Mouse (Mus musculus): ENCODE measurements around the gene Bmper.

The Bmper gene

DNA sequence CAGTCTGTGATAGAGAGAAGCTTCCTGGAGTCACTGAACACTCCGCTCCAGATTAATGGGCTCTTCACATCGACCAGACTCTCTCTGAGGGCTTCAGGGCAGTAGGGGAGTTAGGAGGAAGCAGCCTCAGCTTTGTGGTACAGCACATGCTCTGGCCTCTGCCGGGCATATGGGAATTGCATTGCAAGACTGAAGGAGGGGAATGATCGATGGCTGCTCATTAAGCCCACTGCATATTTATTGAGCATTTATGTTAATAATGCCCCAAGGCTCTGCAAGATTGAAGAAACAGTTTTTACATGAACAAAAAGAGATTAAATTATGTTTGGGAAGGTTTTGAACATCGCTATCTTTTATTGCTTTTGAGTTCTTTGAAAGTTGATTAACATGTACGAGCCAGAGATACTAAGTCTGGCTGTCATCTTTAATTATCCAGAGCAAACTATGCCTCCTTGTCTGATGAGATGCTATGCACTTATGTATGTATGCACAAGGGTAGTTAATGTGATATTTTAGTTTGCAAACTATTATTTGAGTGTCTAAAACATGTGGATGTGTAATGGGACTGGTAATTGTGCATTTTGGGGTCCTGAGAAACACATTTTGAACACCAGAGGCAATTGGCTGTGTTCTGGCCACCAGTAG is 13.9 kb downstream of the Bmper start:
- DNase-seq (ENCODE audit: low read depth): no peak

DNA sequence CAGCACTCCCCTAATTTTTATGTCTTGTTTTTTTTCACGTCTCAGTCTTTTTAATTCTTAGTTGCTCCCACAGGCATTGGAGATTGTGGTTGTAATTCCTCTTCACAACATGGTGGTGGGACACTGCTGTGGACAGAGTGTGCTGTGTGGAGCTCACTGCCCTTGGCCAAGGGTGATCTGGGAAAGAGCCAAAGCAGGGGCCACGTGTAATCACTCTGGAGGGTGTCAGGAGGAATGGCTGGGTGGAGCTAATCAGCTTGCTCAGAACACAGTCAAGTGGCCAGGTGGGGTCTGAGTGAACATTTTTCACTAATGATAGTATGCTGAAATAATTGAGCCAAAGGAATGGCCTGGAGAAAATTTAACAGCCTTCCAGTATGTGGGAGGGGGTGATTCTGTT is 16.1 kb downstream of the Bmper start:
- DNase-seq (ENCODE audit: low read depth): no peak

DNA sequence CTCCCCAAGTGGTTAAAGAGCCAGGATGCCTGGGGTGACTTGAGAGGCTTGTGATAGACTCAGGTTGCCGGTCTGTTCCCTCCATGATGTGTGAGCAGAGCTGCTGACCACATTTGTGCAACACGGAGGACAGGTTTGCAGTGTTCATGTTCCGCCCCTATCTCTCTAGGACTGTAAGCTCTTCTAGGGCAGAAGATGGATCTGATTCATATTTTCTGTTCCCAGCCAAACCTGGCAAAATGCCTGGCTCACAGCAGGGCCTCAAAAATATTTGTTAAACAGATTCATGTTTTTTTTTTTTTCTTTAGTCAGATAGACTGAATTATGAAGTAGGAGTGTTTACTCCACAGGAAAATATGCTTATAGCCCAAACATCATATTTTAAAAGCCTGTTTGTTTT is 20.0 kb downstream of the Bmper start:
- no peak for DNase-seq (ENCODE audit: low read depth)

DNA sequence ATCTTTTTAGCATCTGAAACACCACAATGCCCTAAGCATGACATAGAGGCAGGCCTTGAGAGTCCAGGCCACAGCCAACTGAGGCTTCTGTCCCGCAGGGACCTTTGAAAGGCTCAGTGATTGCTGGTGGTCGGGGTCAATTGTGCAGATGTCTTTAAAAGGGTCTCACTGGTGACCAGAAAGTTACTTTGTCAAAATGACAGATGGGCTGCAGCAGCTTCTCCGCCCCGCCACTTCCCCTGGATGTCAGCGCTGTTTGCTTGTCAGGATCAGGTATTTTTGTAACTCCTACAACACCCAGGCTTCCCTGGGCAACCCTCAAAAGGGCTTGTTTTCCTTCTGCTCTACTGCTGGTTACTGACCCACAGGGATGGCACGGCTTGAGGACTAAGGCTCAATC is 21.0 kb downstream of the Bmper start:
- no peak for DNase-seq (ENCODE audit: low read depth)

DNA sequence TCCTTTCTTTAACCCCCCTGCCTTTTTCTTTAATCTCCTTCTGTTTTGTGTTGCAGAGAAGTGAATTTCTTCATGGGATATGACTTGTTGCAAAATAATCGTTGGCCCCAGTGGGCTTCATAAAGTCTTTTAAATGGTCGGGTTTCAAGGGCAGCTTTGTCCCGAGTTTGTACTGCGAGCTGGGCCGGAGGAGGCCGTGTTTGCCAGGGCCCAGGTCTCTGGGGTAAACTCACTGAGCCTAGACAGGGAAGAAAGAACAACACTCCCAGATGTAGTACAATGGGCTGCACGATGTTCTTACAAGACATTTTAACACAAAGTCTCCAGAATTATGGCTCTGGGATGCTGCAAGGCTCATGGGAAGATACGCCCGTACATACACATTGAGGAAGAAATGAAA is 23.5 kb downstream of the Bmper start:
- DNase-seq (ENCODE audit: low read depth): no peak

DNA sequence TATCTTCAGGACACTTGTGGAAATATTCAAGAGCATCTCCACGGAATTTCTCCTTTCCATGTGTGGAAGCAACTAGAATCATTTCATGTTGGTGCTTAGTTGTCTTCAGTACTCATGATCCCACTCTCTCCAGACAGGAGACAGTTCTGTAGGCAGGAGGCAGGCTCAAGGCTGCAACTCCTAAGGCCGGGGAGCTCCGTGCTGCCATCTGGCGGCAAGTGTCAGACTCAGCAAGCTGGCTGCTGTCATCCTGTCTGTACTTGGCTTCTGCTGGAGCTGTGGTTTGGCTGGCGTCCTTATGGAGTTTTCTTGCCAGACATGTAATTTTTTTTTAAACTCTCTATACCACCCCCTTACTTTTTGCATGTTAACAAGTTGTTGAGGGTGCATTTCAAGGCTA is 27.1 kb downstream of the Bmper start:
- peak; percentile 61 for DNase-seq (ENCODE audit: low read depth)

DNA sequence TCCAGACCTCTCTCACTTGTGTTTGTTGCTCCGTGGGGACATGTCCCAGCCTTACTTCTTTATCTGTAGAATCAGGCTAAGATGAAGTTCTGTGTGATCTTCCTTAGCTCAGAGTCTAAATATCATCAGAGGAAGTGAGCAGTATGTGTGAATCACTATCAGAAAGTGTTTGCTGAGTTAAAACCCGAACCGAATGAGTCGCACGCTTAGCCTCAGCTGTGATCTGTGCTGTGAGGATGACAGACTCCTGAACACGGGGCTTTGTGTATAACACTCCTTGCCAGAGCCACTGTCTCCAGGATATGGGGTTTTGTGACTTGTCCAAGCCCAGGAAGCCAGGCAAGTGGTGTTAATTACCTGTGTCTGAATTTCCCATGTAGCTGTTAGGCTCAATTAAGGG is 28.1 kb downstream of the Bmper start:
- DNase-seq (ENCODE audit: low read depth): no peak

DNA sequence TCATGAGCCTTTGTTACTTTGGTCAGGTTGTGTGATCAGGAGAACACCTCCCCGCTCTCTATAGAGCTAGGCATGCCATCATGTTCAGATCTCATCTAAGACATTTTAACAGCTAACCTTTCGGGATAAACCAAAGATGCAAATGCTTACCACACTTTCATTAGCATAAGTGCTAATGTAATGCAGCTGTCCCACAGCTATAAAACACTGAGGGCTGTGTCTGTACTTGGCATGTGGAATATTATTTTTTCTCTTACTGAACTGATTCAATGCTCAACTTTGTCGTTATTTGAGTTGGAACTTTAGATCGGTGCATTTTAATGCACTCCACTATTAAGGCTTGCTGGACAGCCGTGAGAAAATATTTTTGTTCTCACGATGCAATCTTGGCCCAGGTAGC is 30.7 kb downstream of the Bmper start:
- no peak for DNase-seq (ENCODE audit: low read depth)

DNA sequence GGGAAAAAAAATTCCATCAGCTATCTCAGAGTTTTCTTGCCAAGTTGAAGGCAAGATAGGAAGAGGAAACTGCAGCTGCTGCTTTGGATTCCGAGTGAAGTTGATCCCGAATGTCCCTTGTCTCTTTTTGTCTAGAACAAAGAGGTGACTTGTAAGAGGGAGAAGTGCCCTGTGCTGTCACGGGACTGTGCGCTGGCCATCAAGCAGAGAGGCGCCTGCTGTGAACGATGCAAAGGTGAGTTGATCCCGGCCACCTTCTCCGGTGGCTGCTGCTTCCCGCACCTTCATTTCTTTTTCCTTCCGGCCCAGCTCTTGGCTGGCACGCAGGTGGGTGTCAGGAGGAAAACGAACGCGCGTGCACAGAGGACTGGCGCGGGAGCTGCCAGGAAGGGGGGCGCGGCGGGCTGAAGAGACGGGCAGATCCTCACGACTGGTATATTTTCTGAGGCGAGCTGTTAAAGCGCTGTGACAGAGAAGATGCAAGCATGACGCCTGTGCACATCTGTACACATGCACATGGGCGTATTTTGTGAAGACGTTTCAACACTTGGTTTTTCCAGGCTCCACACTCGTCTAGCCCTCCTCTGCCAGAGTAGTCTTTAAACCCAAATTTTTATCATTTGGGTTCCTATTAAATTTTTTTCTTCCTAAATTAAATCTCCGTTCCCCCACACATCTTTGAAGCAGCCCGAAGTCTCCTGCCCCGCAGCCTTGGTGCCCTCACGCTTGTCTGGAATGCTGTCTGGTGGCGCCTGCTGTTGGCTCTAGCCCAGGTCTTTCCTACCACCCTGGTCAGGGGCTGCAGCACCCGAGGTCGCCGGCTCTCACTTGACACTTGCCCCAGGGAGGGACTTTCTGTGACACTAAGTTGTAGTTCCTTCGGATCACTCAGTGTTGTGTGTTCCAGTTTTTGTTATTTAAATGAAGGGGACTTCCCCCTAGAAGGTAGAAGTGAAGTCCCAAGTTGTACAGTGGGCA is 31.6 kb downstream of the Bmper start:
- no peak for DNase-seq (ENCODE audit: low read depth)

DNA sequence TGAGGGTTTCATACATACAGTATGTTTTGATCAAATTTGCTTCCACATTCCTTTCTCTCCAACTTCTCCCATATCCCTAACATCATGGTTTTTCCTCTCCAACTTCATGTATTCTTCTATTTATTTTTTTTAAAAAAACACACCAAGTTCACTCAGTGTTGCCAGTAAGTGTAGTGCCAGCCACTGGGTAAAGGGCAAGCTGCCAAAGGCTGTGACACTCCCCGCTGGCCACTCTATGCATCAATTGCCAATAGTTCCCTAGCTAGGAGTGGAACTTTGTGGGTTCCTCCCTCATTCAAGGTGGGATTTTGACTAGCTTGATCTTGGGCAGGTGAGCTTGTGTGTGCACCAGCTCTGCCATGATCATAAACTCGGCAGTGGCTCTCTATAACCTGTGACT is 33.0 kb downstream of the Bmper start:
- DNase-seq (ENCODE audit: low read depth): no peak

DNA sequence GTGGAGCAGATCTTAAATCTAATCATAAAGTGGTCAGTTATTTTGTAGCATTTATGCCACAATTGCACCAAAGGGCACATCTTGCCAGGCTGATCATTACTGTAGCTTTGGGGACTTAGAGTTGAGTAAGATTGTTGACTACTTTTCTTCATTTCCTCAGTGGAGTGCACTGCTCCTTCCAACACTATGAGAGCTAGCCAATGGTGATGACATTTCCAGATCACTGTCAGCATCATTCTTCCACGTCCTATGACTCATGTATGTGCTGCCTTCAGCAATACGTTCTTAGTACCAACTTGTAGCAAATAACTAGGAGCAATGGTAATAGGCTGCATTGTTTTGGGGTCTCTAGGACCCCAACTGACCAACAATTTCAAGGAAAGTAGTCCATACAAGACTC is 33.7 kb downstream of the Bmper start:
- no peak for DNase-seq (ENCODE audit: low read depth)

DNA sequence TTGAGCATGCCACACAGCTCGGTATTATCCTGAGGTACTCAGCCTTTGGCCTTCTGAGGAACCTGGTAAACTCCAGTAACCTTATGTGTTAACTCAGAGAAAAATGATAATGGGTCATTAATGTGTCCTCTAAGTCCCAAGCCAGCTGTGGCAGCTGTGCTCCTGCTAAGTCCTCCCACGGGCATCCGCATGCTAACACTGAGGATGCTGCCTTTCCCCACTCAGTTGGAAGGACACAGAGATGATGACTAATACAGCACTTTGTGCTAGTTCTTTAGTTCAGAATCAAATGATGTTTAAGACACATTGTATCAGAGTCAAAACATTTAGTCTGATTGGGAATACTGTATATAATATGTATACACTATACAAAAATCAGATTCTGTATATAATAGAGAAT is 39.0 kb downstream of the Bmper start:
- no peak for DNase-seq (ENCODE audit: low read depth)

DNA sequence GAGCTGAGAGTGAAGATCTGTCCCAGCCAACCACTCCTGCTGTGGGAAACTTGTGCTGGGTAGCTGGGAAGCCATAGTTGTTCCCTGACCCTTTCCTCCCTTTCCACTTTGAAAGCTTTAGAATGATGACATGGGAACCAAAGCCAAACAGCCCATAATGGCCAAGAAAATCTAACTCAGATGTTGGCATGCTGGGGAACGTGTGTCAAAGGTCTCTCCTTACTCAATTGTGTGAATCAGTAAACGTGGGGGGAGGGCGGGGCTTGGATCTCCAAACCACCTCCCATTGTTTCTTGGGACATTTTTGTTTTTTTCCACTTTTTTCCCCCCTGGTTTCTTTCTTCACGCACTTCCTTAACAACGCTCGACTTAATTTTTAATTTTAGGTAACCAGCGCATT is 40.0 kb downstream of the Bmper start:
- no peak for DNase-seq (ENCODE audit: low read depth)

DNA sequence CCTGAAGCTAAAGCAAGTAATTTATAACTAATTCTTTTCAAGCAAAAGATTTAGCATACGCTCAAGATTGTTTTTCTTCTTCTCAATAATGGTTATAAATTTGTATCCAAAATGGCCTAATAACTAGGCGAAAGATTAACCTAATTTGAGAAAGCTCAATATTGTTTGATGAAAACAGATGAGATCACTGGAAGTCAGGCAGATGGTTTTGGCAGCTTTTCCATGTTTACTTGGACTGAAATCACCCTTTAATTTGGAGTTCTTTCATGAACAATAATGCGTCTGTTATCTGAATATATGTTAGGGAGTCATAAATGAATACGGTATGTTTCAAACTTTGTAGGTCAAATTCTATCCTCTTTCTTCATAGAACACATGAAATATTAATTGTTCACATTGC is 41.6 kb downstream of the Bmper start:
- DNase-seq (ENCODE audit: low read depth): no peak

DNA sequence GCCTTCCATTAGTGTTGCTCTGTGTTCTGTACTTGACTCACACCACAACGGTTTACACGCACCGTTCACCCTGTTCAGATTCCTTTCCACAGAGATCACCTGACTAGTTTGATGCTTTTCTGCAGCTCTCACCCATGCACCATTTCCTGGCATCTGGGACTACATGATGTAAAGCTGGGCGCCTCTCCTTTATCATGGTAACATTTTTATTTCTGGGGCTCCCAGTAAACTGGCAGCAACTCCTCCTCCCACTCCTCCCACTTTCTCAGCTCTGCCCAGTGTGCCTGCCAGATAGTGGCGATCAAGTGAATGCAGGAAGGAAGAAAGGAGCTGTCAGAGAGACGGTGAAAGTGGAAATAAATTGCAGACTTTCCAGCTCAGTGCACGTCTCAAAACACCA is 45.7 kb downstream of the Bmper start:
- no peak for DNase-seq (ENCODE audit: low read depth)

DNA sequence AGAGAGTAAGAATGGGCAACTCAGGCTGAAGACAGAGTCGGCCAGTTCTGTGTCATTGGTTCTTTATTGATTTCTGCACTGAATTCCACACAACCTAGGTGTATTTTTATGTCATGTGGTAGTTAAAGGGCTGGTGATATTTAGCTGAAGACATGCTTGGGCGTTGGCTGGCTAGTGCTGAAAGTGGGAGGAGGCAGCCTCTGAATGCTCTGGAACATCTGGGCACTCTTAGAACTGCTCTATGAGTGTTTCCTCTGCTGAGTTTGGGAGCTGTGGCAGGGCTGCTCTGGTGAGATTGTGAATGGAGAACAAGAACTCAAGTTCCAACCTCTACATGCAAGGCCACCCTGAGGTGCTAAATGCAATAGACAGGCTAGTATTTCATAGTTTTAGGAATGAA is 46.2 kb downstream of the Bmper start:
- DNase-seq (ENCODE audit: low read depth): no peak

DNA sequence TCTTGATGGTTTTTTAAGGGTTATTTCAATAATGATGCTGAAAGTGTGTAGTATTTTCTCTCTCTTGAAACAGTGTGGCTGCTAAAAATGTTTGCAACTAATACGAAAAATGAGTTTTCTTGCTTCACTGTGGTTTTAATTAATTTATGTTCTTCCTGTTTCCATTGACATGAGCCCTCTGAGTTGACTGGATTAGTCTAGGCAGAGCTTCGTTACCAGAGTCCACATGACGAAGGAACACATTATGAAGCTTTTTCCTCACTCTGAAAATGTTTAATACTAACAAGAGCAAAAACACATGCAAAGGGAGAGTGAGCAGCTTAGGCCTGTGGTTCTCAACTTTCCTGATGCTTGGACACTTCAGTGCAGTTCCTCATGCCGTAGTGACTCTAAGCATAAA is 53.4 kb downstream of the Bmper start:
- DNase-seq (ENCODE audit: low read depth): no peak

DNA sequence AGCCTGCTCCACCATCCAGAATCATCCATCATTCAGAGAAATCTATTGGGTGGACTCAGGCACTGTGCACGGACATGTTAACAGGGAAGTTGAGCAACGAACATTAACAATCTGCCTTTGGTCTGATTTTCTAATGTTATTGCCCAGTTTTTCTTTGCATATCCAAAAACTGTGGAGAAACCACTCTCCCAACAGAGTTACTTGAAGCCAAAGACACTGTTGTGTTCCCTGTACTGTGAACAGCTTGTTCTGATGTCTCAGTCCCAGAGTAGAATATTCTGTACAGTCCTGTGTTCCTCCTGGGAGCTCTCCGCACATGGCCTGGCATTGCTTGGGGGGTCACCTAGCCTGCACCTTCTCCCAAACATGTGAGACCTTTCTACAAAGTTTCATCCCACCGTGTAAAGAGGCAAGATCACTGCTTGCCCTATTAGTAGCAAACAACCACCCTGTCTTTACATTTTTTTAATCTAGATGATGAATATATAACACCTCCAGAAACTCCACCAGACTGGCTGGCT is 62.1 kb downstream of the Bmper start:
- DNase-seq (ENCODE audit: low read depth): no peak

DNA sequence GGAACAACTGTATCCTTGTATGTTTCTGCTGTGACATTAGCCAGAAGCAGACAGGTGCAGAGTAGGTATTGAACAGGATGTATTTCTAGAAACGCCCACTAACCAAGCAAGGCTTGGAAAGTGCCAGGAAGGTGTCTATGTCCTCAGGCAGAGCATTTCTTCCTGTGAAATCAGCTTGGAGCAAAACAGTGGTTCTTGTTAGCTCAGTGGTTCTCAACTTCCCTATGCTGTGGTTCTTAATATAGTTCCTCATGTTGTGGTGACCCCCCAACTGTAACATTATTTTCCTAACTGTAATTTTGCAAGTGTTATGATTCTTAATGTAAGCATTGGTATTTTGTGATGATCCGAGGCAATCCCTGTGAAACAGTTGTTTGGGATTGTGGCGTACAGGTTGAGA is 70.7 kb downstream of the Bmper start:
- DNase-seq (ENCODE audit: low read depth): no peak

DNA sequence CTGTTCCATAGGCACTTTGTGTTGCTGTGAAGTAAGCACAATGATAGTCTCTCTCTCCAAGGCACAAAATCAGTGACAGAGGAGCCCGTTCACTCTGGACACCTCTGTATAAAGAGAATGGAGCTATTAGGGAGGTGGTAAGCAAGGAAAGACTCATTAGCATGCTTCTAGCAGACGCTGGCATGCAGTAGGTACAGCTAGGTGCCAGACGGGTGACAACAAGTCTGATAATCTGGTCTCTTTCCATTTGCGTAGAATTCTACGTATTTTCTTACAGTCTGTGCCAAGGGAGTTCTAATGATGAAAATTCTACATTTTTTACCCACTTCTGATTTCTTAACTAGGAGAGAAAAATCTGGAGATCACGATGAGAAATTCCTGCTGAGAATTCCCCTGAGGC is 72.7 kb downstream of the Bmper start:
- DNase-seq (ENCODE audit: low read depth): no peak

DNA sequence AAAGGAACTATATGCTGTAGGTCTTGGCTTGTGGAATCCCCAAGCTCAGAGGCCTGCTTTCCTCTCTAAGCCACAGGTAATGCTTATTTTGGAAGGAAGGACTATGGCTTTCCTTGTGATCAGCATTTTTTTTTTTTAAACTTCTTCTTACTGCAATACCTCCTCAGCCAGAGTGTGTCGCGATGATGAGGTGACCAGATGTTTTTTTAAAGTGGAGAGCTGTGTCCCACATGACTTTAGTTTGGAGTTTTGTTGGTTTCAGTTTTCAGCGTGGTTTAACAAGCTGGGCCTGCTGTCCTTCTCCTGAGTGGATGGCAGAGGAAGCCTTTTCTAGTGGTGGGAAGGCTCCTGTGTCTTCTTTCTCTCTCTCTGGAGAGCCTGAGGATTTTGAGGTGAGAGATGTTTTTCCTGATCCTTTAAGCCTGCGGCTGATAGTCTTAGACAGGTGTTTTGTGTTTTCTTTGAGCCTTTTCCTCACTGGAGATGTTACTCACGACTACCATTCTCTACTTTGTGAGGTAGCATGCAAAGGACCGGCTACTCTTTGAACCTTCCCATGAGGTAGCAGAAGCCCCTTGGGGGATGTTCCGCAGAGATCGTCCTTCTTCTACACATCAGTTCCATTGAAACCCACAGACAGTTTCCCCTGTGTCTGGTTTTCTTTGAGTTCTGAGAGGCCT is 74.8 kb downstream of the Bmper start:
- no peak for DNase-seq (ENCODE audit: low read depth)

DNA sequence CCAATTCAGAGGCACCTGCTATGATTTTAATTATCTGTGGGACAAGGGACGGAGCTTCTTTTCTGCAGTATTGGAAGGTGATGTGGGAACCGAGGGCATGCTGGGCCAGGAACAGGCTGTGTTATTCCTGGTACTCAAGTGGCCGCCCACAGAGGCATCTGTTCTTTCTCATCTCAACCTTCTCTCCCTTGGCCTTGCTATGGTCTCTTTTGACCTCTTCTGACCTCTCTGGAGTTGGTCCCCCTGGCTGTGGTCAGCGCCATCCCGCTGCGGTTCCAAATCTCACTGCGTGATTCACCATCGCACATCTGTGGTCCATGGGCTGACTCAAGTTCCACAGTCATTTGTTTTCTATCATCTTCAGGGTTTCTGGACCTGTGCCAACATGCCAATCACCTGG is 77.5 kb downstream of the Bmper start:
- no peak for DNase-seq (ENCODE audit: low read depth)

DNA sequence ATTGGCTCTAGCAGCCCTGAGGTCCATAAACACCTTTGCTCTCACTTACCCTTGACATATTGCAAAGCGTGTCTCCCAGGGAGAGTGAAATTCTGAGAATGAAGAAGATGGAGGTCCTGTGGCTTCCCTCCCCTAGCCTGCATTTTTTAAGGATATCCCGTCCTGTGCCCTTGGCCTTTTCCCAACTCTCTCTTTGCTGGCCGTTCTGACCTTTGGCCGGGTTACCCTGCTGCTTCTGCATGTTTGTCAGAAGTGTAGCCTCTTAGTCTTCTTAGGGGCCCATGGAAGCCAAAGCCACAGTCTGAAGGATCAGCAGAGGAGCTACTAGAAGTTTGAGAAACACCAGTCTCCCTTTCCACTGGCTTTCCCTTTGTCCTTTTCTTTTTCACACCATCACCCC is 82.8 kb downstream of the Bmper start:
- no peak for DNase-seq (ENCODE audit: low read depth)

All from induced T-regulatory cell, adult 2 months (primary cell).